Mouse (Mus musculus): ENCODE measurements at regions not wholly inside any gene's neighbourhood (a gene's known extent, or its start where the extent isn't known, plus 50 kb on each side); places are given as distances from the start of the nearest gene placed in this dataset.

- H3K27ac ChIP-seq = no peak overlapping the region
- no peaks in the 10 kb centered on the region for H3K9me3 ChIP-seq
- no peak for ATAC-seq (ENCODE audit: borderline replicate concordance, extremely low read depth, low FRiP score, low TSS enrichment)
- no peaks in the 10 kb centered on the region for H3K36me3 ChIP-seq
- no peaks in the 10 kb centered on the region for H3K27me3 ChIP-seq
- H3K4me1 ChIP-seq = no peaks in the 10 kb centered on the region
- H3K9ac ChIP-seq = no peak overlapping the region
- H3K4me3 ChIP-seq = no peak overlapping the region
- 55% methylated on average over 6 of the region's 6 CpGs for WGBS
- no peak overlapping the region for H3K4me2 ChIP-seq
Observed at GRCm38 (mm10) chr9:83265736-83266135, 119.3 kb upstream of the Hmgn3 start.

- no peaks in the 10 kb centered on the region for H3K4me1 ChIP-seq
- no peaks in the 10 kb centered on the region for H3K27me3 ChIP-seq
- no peak overlapping the region for H3K4me3 ChIP-seq
- WGBS = 59% methylated on average over 5 of the region's 5 CpGs
- no peak overlapping the region for H3K9ac ChIP-seq
- no peak overlapping the region for H3K27ac ChIP-seq
- ATAC-seq (ENCODE audit: borderline replicate concordance, extremely low read depth, low FRiP score, low TSS enrichment) = no peak
- H3K4me2 ChIP-seq = no peak overlapping the region
- H3K36me3 ChIP-seq = no peaks in the 10 kb centered on the region
- H3K9me3 ChIP-seq = no peaks in the 10 kb centered on the region
Observed at GRCm38 (mm10) chr9:83259511-83259910, 113.0 kb upstream of the Hmgn3 start.

- WGBS = 68% methylated on average over 3 of the region's 3 CpGs
- H3K9me3 ChIP-seq = no peaks in the 10 kb centered on the region
- no peak overlapping the region for H3K4me3 ChIP-seq
- no peaks in the 10 kb centered on the region for H3K4me1 ChIP-seq
- no peak overlapping the region for H3K4me2 ChIP-seq
- no peak overlapping the region for H3K27ac ChIP-seq
- no peak overlapping the region for H3K9ac ChIP-seq
- no peaks in the 10 kb centered on the region for H3K36me3 ChIP-seq
- no peak for ATAC-seq (ENCODE audit: borderline replicate concordance, extremely low read depth, low FRiP score, low TSS enrichment)
- no peaks in the 10 kb centered on the region for H3K27me3 ChIP-seq
Observed at GRCm38 (mm10) chr9:83258986-83259385, 112.5 kb upstream of the Hmgn3 start.

GRCm38 (mm10) chr9:83258476-83258875, 112.0 kb upstream of the Hmgn3 start:
- H3K4me2 ChIP-seq = no peak overlapping the region
- no peak overlapping the region for H3K9ac ChIP-seq
- WGBS = 76% methylated on average over 3 of the region's 3 CpGs
- no peaks in the 10 kb centered on the region for H3K36me3 ChIP-seq
- H3K9me3 ChIP-seq = no peaks in the 10 kb centered on the region
- H3K27me3 ChIP-seq = no peaks in the 10 kb centered on the region
- H3K4me3 ChIP-seq = no peak overlapping the region
- no peak overlapping the region for H3K27ac ChIP-seq
- H3K4me1 ChIP-seq = no peaks in the 10 kb centered on the region
- no peak for ATAC-seq (ENCODE audit: borderline replicate concordance, extremely low read depth, low FRiP score, low TSS enrichment)

GRCm38 (mm10) chr9:83254356-83254755, 107.9 kb upstream of the Hmgn3 start:
- Histone ChIP-seq H3K4me3 (no peak overlapping the region), H3K9ac (no peak overlapping the region), H3K4me1 (no peaks in the 10 kb centered on the region), H3K36me3 (no peaks in the 10 kb centered on the region), H3K4me2 (no peak overlapping the region), H3K9me3 (no peaks in the 10 kb centered on the region), H3K27me3 (no peaks in the 10 kb centered on the region), H3K27ac (no peak overlapping the region)
- no peak for ATAC-seq (ENCODE audit: borderline replicate concordance, extremely low read depth, low FRiP score, low TSS enrichment)
- WGBS = 81% methylated on average over 6 of the region's 6 CpGs

- no peak for ATAC-seq (ENCODE audit: borderline replicate concordance, extremely low read depth, low FRiP score, low TSS enrichment)
Observed at GRCm38 (mm10) chr9:83253789-83254188, 107.3 kb upstream of the Hmgn3 start.

GRCm38 (mm10) chr9:83251793-83252192, 105.3 kb upstream of the Hmgn3 start:
- no peak for ATAC-seq (ENCODE audit: borderline replicate concordance, extremely low read depth, low FRiP score, low TSS enrichment)
- Histone ChIP-seq H3K27ac (no peak overlapping the region), H3K4me1 (no peaks in the 10 kb centered on the region), H3K27me3 (no peaks in the 10 kb centered on the region), H3K4me3 (no peak overlapping the region), H3K4me2 (no peak overlapping the region), H3K9me3 (no peaks in the 10 kb centered on the region), H3K9ac (no peak overlapping the region), H3K36me3 (no peaks in the 10 kb centered on the region)
- WGBS = 34% methylated on average over 5 of the region's 5 CpGs

More at GRCm38 (mm10) chr9:83253789-83254188, 107.3 kb upstream of the Hmgn3 start:
- H3K9me3 ChIP-seq = no peaks in the 10 kb centered on the region
- H3K27ac ChIP-seq = no peak overlapping the region
- H3K4me3 ChIP-seq = no peak overlapping the region
- H3K4me2 ChIP-seq = no peak overlapping the region
- no peak overlapping the region for H3K9ac ChIP-seq
- no peaks in the 10 kb centered on the region for H3K27me3 ChIP-seq
- H3K4me1 ChIP-seq = no peaks in the 10 kb centered on the region
- WGBS = 89% methylated on average over 11 of the region's 11 CpGs
- H3K36me3 ChIP-seq = no peaks in the 10 kb centered on the region

GRCm38 (mm10) chr9:83249871-83250270, 103.4 kb upstream of the Hmgn3 start:
- no peak overlapping the region for H3K27ac ChIP-seq
- H3K4me2 ChIP-seq = no peak overlapping the region
- H3K36me3 ChIP-seq = no peaks in the 10 kb centered on the region
- WGBS = 90% methylated on average over 5 of the region's 5 CpGs
- H3K4me1 ChIP-seq = no peaks in the 10 kb centered on the region
- H3K9ac ChIP-seq = no peak overlapping the region
- no peak for ATAC-seq (ENCODE audit: borderline replicate concordance, extremely low read depth, low FRiP score, low TSS enrichment)
- no peaks in the 10 kb centered on the region for H3K27me3 ChIP-seq
- no peaks in the 10 kb centered on the region for H3K9me3 ChIP-seq
- no peak overlapping the region for H3K4me3 ChIP-seq

GRCm38 (mm10) chr9:83248164-83248730, 101.8 kb upstream of the Hmgn3 start:
- 73% methylated on average over 2 of the region's 2 CpGs for WGBS
- no peak overlapping the region for H3K27ac ChIP-seq
- H3K9me3 ChIP-seq = no peaks in the 10 kb centered on the region
- no peak for ATAC-seq (ENCODE audit: borderline replicate concordance, extremely low read depth, low FRiP score, low TSS enrichment)
- no peak overlapping the region for H3K4me3 ChIP-seq
- no peaks in the 10 kb centered on the region for H3K36me3 ChIP-seq
- H3K4me1 ChIP-seq = no peaks in the 10 kb centered on the region
- no peak overlapping the region for H3K9ac ChIP-seq
- no peaks in the 10 kb centered on the region for H3K27me3 ChIP-seq
- H3K4me2 ChIP-seq = no peak overlapping the region

GRCm38 (mm10) chr9:83247066-83247668, 100.7 kb upstream of the Hmgn3 start:
- no peaks in the 10 kb centered on the region for H3K4me1 ChIP-seq
- no peak overlapping the region for H3K9ac ChIP-seq
- ATAC-seq (ENCODE audit: borderline replicate concordance, extremely low read depth, low FRiP score, low TSS enrichment) = no peak
- H3K36me3 ChIP-seq = no peaks in the 10 kb centered on the region
- no peak overlapping the region for H3K27ac ChIP-seq
- no peak overlapping the region for H3K4me3 ChIP-seq
- no peak overlapping the region for H3K4me2 ChIP-seq
- 40% methylated on average over 12 of the region's 12 CpGs for WGBS
- H3K27me3 ChIP-seq = no peaks in the 10 kb centered on the region
- H3K9me3 ChIP-seq = no peaks in the 10 kb centered on the region

GRCm38 (mm10) chr9:83241119-83241518, 94.6 kb upstream of the Hmgn3 start:
- ATAC-seq (ENCODE audit: borderline replicate concordance, extremely low read depth, low FRiP score, low TSS enrichment) = no peak
- Histone ChIP-seq H3K27me3 (no peaks in the 10 kb centered on the region), H3K9ac (no peak overlapping the region), H3K27ac (no peak overlapping the region), H3K4me1 (no peaks in the 10 kb centered on the region), H3K4me3 (no peak overlapping the region), H3K4me2 (no peak overlapping the region), H3K9me3 (no peaks in the 10 kb centered on the region), H3K36me3 (no peaks in the 10 kb centered on the region)
- WGBS = 88% methylated on average over 4 of the region's 4 CpGs

GRCm38 (mm10) chr9:83239097-83239496, 92.6 kb upstream of the Hmgn3 start:
- ATAC-seq (ENCODE audit: borderline replicate concordance, extremely low read depth, low FRiP score, low TSS enrichment) = no peak
- WGBS = 74% methylated on average over 10 of the region's 10 CpGs
- H3K4me1 ChIP-seq = no peaks in the 10 kb centered on the region
- H3K27me3 ChIP-seq = no peaks in the 10 kb centered on the region
- no peak overlapping the region for H3K4me3 ChIP-seq
- H3K36me3 ChIP-seq = no peaks in the 10 kb centered on the region
- H3K9me3 ChIP-seq = no peaks in the 10 kb centered on the region
- H3K27ac ChIP-seq = no peak overlapping the region
- H3K4me2 ChIP-seq = no peak overlapping the region
- H3K9ac ChIP-seq = no peak overlapping the region

- no peaks in the 10 kb centered on the region for H3K36me3 ChIP-seq
- no peak overlapping the region for H3K4me3 ChIP-seq
- no peak overlapping the region for H3K4me2 ChIP-seq
- H3K4me1 ChIP-seq = no peaks in the 10 kb centered on the region
- ATAC-seq (ENCODE audit: borderline replicate concordance, extremely low read depth, low FRiP score, low TSS enrichment) = no peak
- H3K27ac ChIP-seq = no peak overlapping the region
- H3K27me3 ChIP-seq = no peaks in the 10 kb centered on the region
- H3K9me3 ChIP-seq = no peaks in the 10 kb centered on the region
- no peak overlapping the region for H3K9ac ChIP-seq
Observed at GRCm38 (mm10) chr9:83221866-83222265, 75.4 kb upstream of the Hmgn3 start.

Measured in lung, embryonic 15.5 days (tissue).